Mouse (Mus musculus) heart, postnatal 14 days (tissue): ENCODE measurements around the gene Phactr2. TPM values are rescaled to one million over a fixed set of nuclear protein-coding genes. Genes with fewer than 3 reads are reported as not detected.

ENCODE experiments used
- DNase-seq, 2 experiments: peaks; one replicate each; pipeline ENCODE4 v3.0.0; 2021 to 2022
- intact Hi-C: fragments of 180-260 bp; cut with DNase I; formaldehyde crosslinking; loops from one replicate; pipeline ENCODE4 v1.15.1; 2025
- total RNA-seq, 2 experiments: library from RNA; stranded (reverse); gene quantifications; 2 replicates each; pipeline ENCODE4 v1.2.3; 2021

Gene Phactr2
- total RNA-seq, 2 experiments from 2014 or later, result 48.0 to 55.1 TPM

DNA sequence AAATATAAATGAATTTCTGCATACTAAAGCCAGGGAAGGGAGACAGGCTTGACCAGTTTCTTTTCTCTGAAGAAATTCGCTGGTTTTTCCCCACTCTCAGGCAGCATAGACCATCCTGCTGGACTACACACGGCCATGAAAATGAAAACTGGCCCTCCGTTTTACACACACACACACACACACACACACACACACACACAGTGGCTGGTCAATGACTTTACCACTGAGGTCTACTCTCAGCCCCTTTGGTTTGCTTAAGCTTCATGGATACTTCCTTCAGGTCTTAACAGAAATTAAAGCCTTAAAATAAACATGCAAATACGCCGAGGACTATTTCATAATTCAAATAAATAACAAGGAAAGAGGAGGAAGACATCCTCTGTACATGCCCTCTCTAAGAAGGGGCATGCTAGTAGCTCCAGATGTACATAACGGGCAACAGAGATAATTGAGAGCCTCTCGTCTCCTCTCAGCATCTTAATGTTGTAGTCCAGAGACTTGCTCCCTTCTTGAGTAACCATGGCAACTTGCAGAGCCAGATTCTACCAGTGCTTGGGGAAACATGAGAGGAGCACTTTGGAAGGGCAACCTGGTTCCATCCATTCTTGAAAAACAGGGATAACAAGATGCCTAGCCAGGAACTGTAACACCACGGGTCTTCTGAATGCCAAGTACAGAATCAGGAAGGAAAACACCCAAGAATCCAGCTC is 184.8 kb downstream of the Phactr2 start:
- no peak for DNase-seq
- intact Hi-C loops, result no loop called here

DNA sequence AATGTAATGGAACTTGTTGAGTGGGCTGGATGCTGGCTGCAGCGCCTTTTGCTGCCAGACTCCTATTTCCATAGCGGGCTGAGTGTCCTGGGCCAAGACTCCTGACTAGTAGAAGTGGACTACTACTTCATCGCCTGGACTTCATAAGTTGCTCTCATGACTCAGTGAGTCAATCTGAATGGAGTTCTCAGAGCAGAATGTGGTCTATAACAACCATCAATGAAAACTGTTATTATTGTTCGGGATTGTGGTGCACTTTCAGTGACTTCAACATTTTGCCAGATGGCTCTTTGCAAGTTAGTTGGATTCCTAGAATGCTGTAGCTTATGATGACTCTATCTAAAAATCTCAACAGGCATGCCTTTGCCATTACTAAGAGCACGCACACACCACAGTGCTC is 185.9 kb downstream of the Phactr2 start:
- intact Hi-C loops, result no loop called here
- no peak for DNase-seq

GRCm38 (mm10) chr10:13283441-13283840 is 190.8 kb downstream of the Phactr2 start:
- no peak for DNase-seq
- intact Hi-C loops, result loop anchor here (5.0 kb wide), 1 partner anchor 39 kb away; no protein-coding TSS in a partner anchor

GRCm38 (mm10) chr10:13280298-13280853 is 193.8 kb downstream of the Phactr2 start:
- DNase-seq, result no peak
- intact Hi-C loops, result loop anchor here (5.0 kb wide), 1 partner anchor 42 kb away; no protein-coding TSS in a partner anchor

DNA sequence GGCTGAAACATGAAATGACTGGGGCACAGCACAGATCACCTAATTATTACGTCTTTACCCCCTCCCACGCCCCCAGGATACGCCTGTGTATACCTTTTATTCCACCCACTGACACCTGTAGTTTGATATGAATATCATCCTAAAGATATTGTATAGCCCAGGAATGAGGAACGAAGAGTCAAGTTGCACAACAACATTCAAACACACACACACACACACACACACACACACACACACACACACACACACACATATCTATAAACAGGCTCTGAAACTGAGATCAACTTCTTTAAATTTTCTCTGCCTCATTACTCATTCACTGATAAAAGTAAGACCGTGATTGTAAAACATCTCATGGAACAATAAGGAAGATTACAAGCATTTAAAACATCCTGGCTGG is 197.9 kb downstream of the Phactr2 start:
- no peak for DNase-seq
- intact Hi-C loops, result no loop called here

DNA sequence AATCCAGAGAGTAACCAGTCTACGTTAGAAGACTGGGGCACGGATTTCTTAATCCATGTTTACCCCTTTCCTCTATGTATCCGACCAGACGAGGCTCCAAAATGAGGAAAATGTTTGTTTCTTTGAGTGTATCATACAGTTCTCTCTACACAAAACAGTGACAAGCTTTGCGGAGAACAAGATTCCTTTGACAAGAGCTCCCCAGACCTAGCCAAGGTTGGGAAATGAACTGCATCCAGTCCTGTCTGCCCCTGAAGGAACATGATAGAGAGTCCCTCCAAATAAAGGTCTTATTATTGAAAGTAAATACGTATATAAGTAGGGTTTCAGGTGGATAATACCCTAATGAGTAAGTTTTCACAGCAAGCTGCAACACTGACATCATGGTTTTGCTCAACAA is 199.1 kb downstream of the Phactr2 start:
- intact Hi-C loops, result no loop called here

DNA sequence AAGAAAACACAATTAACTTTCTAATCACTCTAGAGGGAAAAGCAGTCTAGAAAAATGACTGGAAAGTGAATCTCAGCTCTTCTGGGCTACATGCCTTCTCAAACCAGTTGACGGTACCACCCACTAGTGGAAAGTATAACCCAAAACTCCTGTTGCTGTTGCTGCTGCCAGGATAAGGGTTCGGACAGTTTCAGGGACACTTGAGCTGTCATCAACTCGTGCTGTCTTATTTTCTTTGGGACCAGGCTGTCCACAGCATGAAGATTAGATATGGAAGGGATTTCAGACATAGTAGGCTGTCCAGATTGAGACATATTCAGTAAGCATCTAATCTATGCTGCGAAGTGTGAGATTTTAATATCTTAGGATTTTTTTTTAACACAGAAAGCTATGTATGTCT is 199.5 kb downstream of the Phactr2 start:
- intact Hi-C loops, result no loop called here
- DNase-seq, result peak; percentile 17 to 35

More for the DNA sequence above, 199.1 kb downstream of the Phactr2 start:
- DNase-seq, result no peak

- intact Hi-C loops, result no loop called here
Measured at GRCm38 (mm10) chr10:13273756-13274155, 200.5 kb downstream of the Phactr2 start.

GRCm38 (mm10) chr10:13271716-13272115 is 202.5 kb downstream of the Phactr2 start:
- intact Hi-C loops, result no loop called here
- DNase-seq, result no peak

More at GRCm38 (mm10) chr10:13273756-13274155, 200.5 kb downstream of the Phactr2 start:
- no peak for DNase-seq

- no peak for DNase-seq
- intact Hi-C loops, result no loop called here
Measured at GRCm38 (mm10) chr10:13271099-13271498, 203.1 kb downstream of the Phactr2 start.

GRCm38 (mm10) chr10:13270270-13270669 is 203.9 kb downstream of the Phactr2 start:
- intact Hi-C loops, result no loop called here
- no peak for DNase-seq

DNA sequence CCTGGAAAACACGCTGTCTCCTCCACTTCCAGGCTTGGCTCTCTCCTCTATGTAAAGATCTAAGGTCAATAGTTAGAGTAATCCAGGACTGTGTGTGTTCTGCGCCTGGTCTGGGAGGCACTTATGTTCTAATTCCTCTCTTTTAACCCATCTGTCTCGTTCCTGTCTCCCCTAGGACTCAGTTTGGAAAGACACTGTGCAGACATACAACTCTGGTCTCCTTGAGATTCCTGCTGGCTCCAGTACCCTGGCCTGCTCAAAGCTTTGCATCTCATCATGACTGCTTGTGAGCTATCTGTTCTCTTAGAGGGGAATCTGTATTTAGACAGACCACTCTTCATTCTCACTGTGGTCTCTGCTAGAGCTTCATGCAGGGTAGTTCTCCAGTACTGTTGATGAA is 215.0 kb downstream of the Phactr2 start:
- intact Hi-C loops, result loop anchor here (5.0 to 10.0 kb wide), 2 partner anchors 68 to 244 kb away; no protein-coding TSS in a partner anchor
- no peak for DNase-seq

DNA sequence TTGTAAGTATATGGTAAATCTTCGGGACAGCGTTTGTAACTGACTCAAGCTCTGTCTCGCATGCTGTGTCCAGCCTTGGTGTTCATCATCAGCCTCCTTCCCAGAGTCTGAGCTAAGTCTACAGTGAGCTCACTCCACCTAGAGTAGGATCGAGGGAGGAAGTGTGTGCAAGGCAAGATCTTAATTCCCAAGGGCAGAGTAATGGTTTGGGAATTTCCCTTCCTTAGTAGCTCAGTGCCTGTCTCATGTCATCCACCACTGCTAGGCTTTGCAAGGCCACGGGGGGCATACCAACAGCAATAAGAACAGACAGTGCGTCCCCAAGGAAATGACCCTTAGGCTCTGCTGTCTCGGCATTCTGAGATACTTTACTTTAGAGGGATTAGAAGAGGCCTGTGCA is 218.0 kb downstream of the Phactr2 start:
- peak in 1 of 2 experiments; percentile 12 for DNase-seq
- intact Hi-C loops, result loop anchor here (5.0 to 10.0 kb wide), 2 partner anchors 71 to 241 kb away; no protein-coding TSS in a partner anchor

DNA sequence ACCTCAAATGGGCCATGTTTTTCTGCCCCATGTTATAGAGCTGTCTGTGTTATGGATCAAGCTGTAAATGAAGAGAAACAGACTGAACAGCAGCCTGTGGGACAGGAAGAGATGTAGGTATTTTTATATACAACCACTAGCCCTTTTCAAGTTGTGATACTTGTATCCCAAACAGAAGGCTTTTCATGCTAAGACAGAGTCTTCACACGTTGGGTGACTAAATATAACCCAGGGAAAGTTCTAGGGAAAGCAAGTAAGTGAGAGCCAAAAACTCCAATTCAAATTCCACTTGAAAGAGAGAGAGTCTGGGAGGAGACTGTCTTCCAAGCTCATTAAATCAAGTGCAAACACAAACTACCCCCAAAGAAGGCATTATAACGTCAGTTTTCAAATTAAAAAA is 223.9 kb downstream of the Phactr2 start:
- DNase-seq, result no peak
- intact Hi-C loops, result loop anchor here (10.0 kb wide), 1 partner anchor 235 kb away; no protein-coding TSS in a partner anchor

- no peak for DNase-seq
- intact Hi-C loops, result loop anchor here (5.0 kb wide), 1 partner anchor 142 kb away; no protein-coding TSS in a partner anchor
Measured at GRCm38 (mm10) chr10:13249126-13249525, 225.1 kb downstream of the Phactr2 start.

DNA sequence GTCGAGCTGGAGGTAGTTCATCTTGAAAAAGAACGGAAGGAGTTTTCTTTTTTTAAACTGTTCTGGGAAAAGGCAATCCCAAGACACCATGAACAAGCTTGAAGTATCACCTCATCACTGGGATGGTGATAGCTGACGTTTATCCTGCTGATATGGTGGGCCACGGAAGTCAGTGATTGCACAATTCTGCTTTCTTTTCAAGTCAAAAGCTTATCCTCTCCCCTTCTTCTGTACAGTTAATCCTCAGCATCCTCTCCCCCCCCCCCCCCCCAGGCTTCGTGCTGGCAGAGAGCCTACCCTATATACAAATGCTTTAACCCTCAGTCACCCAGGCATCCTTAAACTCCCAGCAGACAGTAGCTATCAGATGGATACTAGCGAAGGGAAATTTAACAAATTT is 228.5 kb downstream of the Phactr2 start:
- intact Hi-C loops, result loop anchor here (5.0 kb wide), 1 partner anchor 138 kb away; no protein-coding TSS in a partner anchor
- no peak for DNase-seq

GRCm38 (mm10) chr10:13244192-13244591 is 230.0 kb downstream of the Phactr2 start:
- intact Hi-C loops, result loop anchor here (5.0 kb wide), 1 partner anchor 83 kb away; no protein-coding TSS in a partner anchor
- DNase-seq, result no peak

DNA sequence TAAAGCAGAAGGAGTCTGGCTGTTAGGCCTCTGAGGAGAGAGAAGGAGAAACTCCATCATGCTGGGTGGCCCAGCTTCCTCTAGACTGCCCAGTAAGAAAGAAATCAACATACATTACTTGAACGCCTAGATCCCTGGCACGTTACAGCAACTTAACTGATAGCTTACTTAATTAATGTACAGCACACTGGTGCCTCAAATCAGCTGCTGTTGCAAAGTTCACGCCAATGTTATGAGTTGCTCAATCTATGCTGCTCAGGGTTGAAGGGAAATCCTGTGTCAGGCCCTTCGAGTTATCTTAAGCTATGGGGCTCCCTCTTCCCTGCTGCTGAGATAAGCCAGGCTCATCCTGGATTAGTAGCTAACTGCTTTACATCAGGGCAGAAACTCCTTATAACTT is 233.8 kb downstream of the Phactr2 start:
- no peak for DNase-seq
- intact Hi-C loops, result loop anchor here (5.0 kb wide), 1 partner anchor 87 kb away; no protein-coding TSS in a partner anchor

- intact Hi-C loops, result no loop called here
- DNase-seq, result no peak
Measured at GRCm38 (mm10) chr10:13238188-13238587, 236.0 kb downstream of the Phactr2 start.

GRCm38 (mm10) chr10:13236866-13237265 is 237.3 kb downstream of the Phactr2 start:
- intact Hi-C loops, result no loop called here
- DNase-seq, result no peak

DNA sequence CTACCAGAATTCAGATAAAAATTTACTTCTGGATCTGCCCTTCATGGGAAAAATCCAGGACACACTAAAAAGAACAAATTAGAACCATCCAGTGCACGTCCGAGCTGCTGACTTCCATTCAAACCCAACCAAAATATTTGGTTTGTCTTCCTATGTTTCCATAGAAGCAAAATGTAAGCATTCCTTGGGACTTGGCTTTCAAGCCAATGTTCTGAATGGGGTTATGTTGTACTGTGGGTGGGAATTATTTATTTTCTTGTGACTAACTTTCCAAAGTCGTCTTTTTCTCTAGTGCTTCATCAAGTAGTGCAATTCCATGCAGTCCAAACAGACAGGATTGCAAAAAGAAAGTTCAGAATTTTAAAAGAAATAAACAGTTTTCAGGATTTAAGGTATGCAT is 239.7 kb downstream of the Phactr2 start:
- DNase-seq, result no peak
- intact Hi-C loops, result no loop called here

- DNase-seq, result no peak
- intact Hi-C loops, result no loop called here
Measured at GRCm38 (mm10) chr10:13233941-13234340, 240.3 kb downstream of the Phactr2 start.
